Mouse (Mus musculus): ENCODE measurements around the gene Cog8. TPM values are rescaled to one million over a fixed set of nuclear protein-coding genes. Genes with fewer than 3 reads are reported as not detected.

The Cog8 gene
- total RNA-seq (2021), result 10 to 100 TPM; 27.6 to 29.0 TPM
- long read RNA-seq, experiment 1, full-length matches to known transcripts, result 25 of 31 reads
- long read RNA-seq, experiment 1, partial matches to known transcripts, result 5 of 31 reads
- long read RNA-seq, experiment 1, other reads (novel, unspliced or antisense), result 1 of 31 reads
- long read RNA-seq, experiment 2, full-length matches to known transcripts, result 21 of 28 reads
- long read RNA-seq, experiment 2, partial matches to known transcripts, result 3 of 28 reads
- long read RNA-seq, experiment 2, other reads (novel, unspliced or antisense), result 4 of 28 reads

- DNase-seq (ENCODE audit: low spot score in 2 of 2), result peak; percentile 92 to 98
These were observed at the start of gene Cog8, which contains the start of gene Nip7 for GRCm38 (mm10) chr8:107056076-107056972. Gene Cog8 (minus strand): TSS chr8:107056689. Gene Nip7 (plus strand): TSS chr8:107056877.

DNA sequence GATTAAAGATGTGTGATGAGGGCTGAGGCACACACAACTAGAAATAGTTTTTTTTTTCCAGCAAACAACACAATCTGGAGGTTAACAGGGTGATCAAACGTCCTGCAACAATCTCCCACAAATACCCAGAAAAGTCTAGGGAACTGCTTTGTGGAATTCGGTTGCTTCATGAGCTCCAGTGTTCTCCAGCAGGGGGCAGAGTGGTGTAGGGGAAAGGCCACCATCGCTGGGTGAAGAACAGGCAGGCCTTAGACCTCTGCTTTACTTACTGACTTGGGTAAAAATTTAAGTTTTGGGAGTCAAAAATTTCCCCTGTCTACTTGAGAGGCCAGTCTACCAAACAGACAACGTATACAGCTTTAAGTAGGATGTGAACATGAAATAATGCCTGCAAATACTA lies 48.1 kb upstream of the Cog8 start:
- peak; percentile 56 to 62 for DNase-seq (ENCODE audit: low spot score in 2 of 2)

DNA sequence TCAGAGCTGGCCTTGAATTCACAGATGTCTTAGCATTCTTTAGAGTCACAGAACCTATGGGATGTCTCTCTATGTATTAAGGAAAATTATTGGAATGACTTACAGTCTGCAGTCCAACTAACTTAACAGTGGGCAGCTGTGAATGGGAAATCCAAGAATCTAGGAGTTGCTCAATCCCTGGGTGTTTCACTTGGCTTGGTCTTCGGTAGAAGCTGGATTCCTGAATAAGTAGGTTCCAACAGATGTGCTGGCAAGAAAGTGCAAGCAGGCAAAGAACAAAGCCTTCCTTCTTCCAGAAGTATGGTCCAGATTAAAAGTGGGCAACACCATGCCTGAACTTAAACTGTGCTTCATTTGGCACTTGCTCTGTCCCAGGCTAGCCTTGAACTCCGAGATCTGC lies 44.1 kb upstream of the Cog8 start:
- DNase-seq (ENCODE audit: low spot score in 2 of 2), result no peak

DNA sequence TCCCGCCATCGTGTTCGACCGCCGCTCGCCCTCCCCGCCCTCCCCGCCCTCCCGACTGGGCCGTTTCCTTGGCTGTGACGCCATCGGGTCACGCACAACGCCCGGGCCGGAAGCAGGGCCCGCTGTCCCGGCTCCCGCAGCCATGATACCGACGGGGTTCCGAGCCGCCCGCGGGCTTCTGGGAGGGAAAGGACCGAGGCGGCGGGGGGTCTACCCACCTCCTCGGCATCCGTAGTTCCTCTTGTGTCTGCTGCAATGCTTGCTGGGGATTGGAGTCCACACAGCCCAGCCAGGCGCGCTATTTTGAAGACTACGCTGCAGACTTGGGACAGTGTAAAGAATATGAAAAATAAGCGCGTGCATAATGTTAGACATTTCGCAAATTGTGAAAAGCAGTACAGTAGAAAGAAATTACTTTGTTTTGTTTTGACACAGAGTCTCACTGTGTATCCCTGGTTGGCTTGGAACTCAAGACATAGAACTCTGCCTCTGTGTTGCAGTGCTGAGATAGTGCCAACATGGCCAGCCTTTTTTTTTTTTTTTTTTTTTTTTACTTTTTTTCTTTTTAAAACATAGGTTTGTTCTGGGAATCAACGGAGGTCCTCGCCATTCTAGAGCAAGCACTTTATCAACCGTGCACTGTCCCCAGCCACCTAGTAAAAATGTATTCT lies 40.0 kb upstream of the Cog8 start, which contains the start of gene Terf2:
TSS of gene Terf2 (minus strand) at position 182 of the 671 bp plus-strand sequence.
- peak; percentile 88 to 96 for DNase-seq (ENCODE audit: low spot score in 2 of 2)

DNA sequence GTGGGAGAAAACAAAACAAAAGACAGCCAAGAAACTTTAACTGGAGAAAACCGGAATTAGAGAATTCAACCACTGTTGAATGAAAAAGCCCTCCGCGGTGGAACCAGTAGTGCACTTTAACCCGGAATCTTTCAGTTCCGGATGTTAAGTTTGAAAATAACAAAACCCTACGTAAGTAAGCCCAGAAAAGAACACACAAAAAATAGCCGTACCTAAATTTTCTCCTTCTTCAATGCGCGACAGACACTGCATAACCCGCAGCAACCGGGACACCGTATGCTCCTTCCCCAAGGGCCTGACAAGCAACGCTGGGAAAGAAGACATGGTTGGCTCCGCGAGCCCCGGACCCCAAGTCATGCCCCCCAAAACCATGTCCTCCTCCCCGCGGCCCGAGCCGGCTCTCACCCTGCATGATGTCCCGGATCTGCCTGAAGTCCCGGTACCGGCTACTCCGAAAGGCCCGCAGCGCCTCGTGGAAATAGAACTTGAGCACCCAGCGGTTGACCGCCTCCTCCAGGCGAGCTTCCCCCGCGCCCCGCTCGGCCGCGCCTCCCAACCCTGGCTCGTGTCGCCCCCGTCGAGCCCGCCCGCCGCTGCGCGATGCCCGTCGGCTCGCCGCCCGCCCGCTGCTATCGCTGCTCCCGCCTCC lies 39.4 kb upstream of the Cog8 start:
- DNase-seq (ENCODE audit: low spot score in 2 of 2), result peak; percentile 43 to 52

- DNase-seq (ENCODE audit: low spot score in 2 of 2), result no peak
These were observed 34.0 kb upstream of the Cog8 start for GRCm38 (mm10) chr8:107090531-107090930.

GRCm38 (mm10) chr8:107088526-107089063 lies 32.1 kb upstream of the Cog8 start:
- DNase-seq (ENCODE audit: low spot score in 2 of 2), result no peak

GRCm38 (mm10) chr8:107086018-107086417 lies 29.5 kb upstream of the Cog8 start:
- no peak for DNase-seq (ENCODE audit: low spot score in 2 of 2)

DNA sequence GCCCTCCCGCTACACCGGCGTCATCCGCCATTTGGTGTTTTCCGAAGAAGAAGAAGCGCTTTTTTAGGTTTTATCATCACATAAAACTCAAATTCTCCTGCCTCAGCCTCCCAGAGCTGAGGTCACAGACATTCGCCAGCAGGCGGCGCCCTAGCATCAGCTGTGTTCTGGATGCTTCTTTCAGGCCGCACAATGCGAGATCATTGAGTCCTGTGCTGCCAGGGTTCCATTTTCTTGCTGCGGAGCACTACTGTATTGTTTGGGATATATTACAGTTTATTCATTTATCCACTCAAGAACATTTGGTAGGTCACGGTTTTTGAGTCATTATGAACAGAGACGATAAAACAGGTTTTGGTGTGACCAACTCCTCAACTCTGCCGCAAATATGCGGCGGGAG lies 28.9 kb upstream of the Cog8 start:
- no peak for DNase-seq (ENCODE audit: low spot score in 2 of 2)

DNA sequence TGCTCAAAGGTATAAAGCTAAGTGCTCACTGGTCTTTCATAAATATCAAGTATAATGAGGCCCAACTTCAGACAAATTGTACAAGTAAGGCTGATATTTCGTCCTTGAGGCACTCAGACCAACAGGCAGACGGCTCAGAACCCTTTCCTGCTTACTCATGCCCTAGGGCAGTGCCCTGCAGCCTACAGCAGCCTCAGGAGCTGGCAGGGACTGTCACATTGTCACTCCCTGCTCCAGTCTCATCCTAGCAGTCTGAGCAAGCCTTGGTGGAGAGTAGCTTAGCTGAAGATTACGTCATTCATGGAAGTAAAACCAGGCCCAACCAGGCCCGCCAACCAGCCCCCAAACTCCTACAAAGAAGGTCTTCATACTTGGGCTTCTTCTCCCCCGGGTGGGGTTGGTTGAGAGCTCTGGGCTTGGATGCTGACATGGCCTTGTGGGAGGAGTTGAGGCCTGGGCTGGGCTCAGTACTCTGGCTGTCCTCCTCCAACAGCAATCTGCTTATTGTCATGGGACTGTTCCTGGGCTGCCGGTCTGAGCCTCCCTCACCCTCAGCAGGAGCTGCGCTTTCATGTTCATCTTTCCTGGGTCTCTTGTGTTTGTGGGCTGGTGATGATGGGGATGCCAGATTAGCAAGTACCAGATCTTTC lies 19.9 kb upstream of the Cog8 start:
- no peak for DNase-seq (ENCODE audit: low spot score in 2 of 2)

- no peak for DNase-seq (ENCODE audit: low spot score in 2 of 2)
These were observed 17.6 kb upstream of the Cog8 start for GRCm38 (mm10) chr8:107074128-107074527.

- DNase-seq (ENCODE audit: low spot score in 2 of 2), result no peak
These were observed 17.2 kb upstream of the Cog8 start for GRCm38 (mm10) chr8:107073706-107074105.

DNA sequence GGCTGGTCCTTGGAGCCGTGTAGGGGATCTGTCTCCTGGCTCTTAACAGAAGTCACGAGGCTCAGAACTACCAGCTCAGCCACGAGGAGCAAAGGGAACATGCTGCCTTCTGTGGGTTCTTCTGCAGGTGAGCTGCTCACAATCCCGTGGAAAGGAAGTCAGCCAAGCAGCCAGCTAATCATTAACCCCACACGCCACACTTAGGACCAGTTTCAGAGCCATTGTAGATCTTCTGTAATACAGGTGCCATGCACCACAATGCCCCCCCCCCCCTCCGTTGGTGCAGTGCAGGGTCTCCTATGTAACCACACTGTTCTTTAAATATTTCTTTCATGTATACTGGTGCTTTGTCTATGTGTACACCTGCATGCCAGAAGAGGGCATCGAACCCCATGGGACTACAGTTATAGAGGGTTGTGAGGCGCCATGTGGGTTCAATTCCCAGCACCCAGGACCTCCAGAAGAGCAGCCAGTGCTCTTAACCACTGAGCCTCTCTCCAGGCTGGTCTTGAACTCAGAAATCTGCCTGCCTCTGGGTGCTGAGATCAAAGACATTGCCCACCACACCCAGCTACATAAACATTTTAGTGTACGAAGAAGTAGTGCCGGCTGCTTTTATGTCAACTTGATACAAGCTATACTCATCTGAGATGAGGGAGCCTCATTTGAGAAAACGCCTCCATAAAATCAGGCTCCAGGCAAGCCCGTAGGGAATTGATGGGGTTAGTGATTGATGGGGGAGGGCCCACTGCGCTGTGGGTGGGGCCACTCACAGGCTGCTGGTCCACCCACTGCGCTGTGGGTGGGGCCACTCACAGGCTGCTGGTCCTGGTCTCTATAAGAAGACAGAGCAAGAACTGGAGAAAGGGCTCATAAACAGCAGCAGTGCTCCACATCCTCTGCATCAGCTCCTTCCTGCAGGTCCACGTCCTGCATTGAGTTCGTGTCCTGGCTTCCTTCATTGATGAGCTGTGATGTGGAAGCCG lies 9.3 kb upstream of the Cog8 start, which contains the start of gene Tmed6:
TSS of gene Tmed6 (minus strand) at position 134 of the 986 bp plus-strand sequence.
- no peak for DNase-seq (ENCODE audit: low spot score in 2 of 2)

GRCm38 (mm10) chr8:107062613-107063012 lies 6.1 kb upstream of the Cog8 start:
- no peak for DNase-seq (ENCODE audit: low spot score in 2 of 2)

- peak in 1 of 2 experiments; percentile 39 for DNase-seq (ENCODE audit: low spot score in 2 of 2)
These were observed 482 bp upstream of the Cog8 start for GRCm38 (mm10) chr8:107056973-107057369.

DNA sequence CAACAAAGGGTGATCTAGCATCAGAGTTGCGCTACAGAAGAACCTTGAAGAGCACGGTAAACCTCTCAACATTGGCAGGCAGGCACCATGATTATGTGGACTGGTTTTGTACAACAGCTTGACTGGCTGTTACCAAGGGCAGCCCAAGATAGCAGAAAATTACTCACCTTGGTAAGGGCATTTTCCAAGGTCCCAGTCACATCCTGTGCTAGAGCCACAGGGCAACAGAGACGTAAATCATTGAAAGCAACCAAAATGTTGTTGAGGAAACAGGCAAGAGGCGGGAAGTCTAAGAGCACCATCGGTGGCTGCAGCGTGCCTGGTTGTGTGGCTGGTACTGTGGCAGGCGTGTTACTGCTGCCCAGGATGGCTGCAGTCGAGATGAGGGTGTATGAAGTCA lies 4.4 kb downstream of the Cog8 start:
- no peak for DNase-seq (ENCODE audit: low spot score in 2 of 2)

GRCm38 (mm10) chr8:107049480-107049879 lies 7.0 kb downstream of the Cog8 start:
- no peak for DNase-seq (ENCODE audit: low spot score in 2 of 2)

- peak; percentile 85 to 88 for DNase-seq (ENCODE audit: low spot score in 2 of 2)
These were observed 8.2 kb downstream of the Cog8 start, which contains the start of gene Pdf for GRCm38 (mm10) chr8:107048061-107048941. Gene Pdf (minus strand): TSS chr8:107048614.

Measured in layer of hippocampus, postnatal 14 days (tissue).